Mouse (Mus musculus) neutrophil, adult 5-6 weeks (primary cell): ENCODE data around the gene Olfr365. TPM values are rescaled to one million over a fixed set of nuclear protein-coding genes. Genes with fewer than 3 reads are reported as not detected.

Experiments used
- ATAC-seq: fragments of 151-379, 151-347 bp; 2 replicates; pipeline ENCODE4 v1.8.0; 2017; ENCODE audit warnings: mild to moderate bottlenecking, moderate TSS enrichment; ENCODE audit not compliant: insufficient number of reproducible peaks, poor library complexity, low FRiP score, severe bottlenecking; ENCODE audit errors: extremely low read depth
- total RNA-seq: library from RNA; stranded (forward); fragments of 200-1000 nt; gene quantifications from 2 replicates; pipeline ENCODE4 v1.2.3, GENCODE M21; 2017

Olfr365 gene
- 0.12 TPM in 1 of 2 replicates, not detected in the other for total RNA-seq

DNA sequence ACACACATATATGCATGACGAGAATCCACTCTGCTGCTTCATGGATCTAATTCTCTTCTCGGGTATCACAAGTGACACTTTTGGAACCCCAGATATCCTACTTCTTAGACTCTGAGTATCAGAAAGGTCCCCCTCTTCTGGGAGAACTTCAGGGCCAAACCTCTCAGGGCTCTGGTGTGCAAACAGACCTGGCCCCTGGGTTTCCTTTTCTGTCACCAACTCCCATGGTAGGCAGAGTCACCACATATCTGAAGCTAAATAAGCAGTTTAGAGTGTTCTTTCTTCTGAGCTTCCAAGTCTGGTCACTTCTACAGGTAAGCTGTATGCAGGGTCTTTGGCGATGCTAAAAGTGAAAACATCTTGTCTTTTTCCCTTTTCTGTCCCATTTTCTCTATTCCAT lies at the start of gene Olfr365:
TSS of gene Olfr365 (plus strand) at position 301 of the 400 bp plus-strand sequence.
- ATAC-seq = no peak

DNA sequence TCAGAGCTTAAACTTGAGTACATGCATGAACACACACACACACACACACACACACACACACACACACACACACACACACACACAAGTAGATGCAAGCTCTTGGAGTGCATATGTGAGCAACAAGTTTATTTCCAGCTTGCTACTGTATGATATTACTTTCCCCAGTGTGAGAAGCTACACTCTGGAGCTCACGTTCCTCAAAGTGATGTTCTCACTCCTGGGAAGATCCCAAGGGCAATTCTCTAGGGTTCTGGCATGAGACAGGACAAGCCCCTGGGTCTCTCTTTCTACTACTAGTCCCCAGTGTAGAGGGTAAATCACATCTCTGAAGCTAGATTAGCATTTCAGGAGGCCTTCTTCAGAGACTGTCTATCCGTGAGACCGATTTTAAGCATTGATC lies 49.0 kb upstream of the Olfr365 start, which contains the start of gene Olfr364-ps1:
TSS of gene Olfr364-ps1 (plus strand) at position 301 of the 400 bp plus-strand sequence.
- ATAC-seq = no peak

DNA sequence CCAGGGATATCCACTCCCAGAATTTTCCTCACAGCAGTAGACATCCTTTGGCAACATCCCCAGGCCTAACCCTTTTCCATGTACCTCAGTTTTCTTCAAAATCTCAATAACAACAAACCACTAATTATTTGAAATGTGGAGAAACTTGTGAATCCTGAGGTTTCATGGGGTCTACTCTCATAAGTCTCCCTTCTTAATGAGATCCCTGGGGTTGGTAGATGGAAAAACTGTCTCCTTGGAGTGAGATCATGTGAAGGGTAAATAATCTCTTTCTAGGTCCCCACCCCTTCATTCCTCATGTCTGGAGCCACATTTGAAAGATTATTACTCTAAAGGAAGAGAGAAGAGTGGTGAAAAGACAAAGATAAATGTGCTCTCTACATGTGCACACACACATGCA lies 23.3 kb downstream of the Olfr365 start, which contains the start of gene Olfr366:
TSS of gene Olfr366 (plus strand) at position 301 of the 400 bp plus-strand sequence.
- no peak for ATAC-seq

Other genes starting within 250 kb of the Olfr365 start
- not detected in 2 replicates for gene Olfr357, start 194.4 kb upstream of the Olfr365 start, total RNA-seq
- gene Olfr358, start 178.9 kb upstream of the Olfr365 start, total RNA-seq = not detected in 2 replicates
- not detected in 2 replicates for gene Olfr360, start 122.5 kb upstream of the Olfr365 start, total RNA-seq
- not detected in 2 replicates for gene Olfr361, start 98.9 kb upstream of the Olfr365 start, total RNA-seq
- not detected in 2 replicates for gene Olfr362, start 70.3 kb upstream of the Olfr365 start, total RNA-seq
- not detected in 2 replicates for gene Olfr364-ps1, start 48.9 kb upstream of the Olfr365 start, total RNA-seq
- 0.12 TPM in 1 of 2 replicates, not detected in the other for gene Olfr366, start 23.4 kb downstream of the Olfr365 start, total RNA-seq
- not detected in 2 replicates for gene Olfr368, start 138.3 kb downstream of the Olfr365 start, total RNA-seq
- gene Pdcl, start 171.1 kb downstream of the Olfr365 start, total RNA-seq = 61.5 and 71.9 TPM in 2 replicates
- gene Rc3h2, start 234.7 kb downstream of the Olfr365 start, total RNA-seq = 99.3 and 110 TPM in 2 replicates